Mouse (Mus musculus) liver, embryonic 14 days (tissue): ENCODE measurements around the gene Gm28047. TPM values are rescaled to one million over a fixed set of nuclear protein-coding genes. Genes with fewer than 3 reads are reported as not detected.

Source experiments
- polyA plus RNA-seq: library from polyadenylated mRNA; depleted of rRNA; stranded (reverse); fragments of >200 nt; gene quantifications from 2 replicates; pipeline ENCODE4 v1.2.3, GENCODE M21; 2012; rRNA removed

Gene Gm28047
- not detected in 2 replicates for polyA plus RNA-seq

GRCm38 (mm10) chr15:102624970-102625686, at the start of gene Gm28047, which contains the start of gene Atf7:
Gene Gm28047, minus strand, starts transcription at chr15:102625067.
Gene Atf7, minus strand, starts transcription at chr15:102625464.

GRCm38 (mm10) chr15:102672215-102673071, 47.6 kb upstream of the Gm28047 start, which contains the start of gene Atp5g2:
Gene Atp5g2, minus strand, starts transcription at chr15:102672352.

GRCm38 (mm10) chr15:102524892-102525485, 99.9 kb downstream of the Gm28047 start, which contains the start of gene Npff:
Gene Npff, minus strand, starts transcription at chr15:102524942.

GRCm38 (mm10) chr15:102517976-102518858, 106.7 kb downstream of the Gm28047 start, which contains the start of gene Tarbp2:
Gene Tarbp2, plus strand, starts transcription at chr15:102518192.

GRCm38 (mm10) chr15:102516728-102517404, 108.0 kb downstream of the Gm28047 start, which contains the start of gene Map3k12:
Gene Map3k12, minus strand, starts transcription at chr15:102517064.

GRCm38 (mm10) chr15:102503447-102503846, 121.4 kb downstream of the Gm28047 start, which contains the start of gene Gm10337:
Gene Gm10337, plus strand, starts transcription at chr15:102503722.

Other genes starting within 250 kb of the Gm28047 start
- 10.2 and 11.4 TPM in 2 replicates for gene Sp1, start 218.9 kb downstream of the Gm28047 start, polyA plus RNA-seq
- 0.08 and 0.09 TPM in 2 replicates for gene Amhr2, start 179.7 kb downstream of the Gm28047 start, polyA plus RNA-seq
- 72.5 and 88.4 TPM in 2 replicates for gene Prr13, start 166.0 kb downstream of the Gm28047 start, polyA plus RNA-seq
- 197 and 256 TPM in 2 replicates for gene Pcbp2, start 154.5 kb downstream of the Gm28047 start, polyA plus RNA-seq
- not detected in 2 replicates for gene Gm10337, start 121.3 kb downstream of the Gm28047 start, polyA plus RNA-seq
- gene Map3k12, start 108.0 kb downstream of the Gm28047 start, polyA plus RNA-seq, result 0.95 and 1.3 TPM in 2 replicates
- gene Tarbp2, start 106.9 kb downstream of the Gm28047 start, polyA plus RNA-seq, result 36.1 and 41.9 TPM in 2 replicates
- 1.1 and 1.6 TPM in 2 replicates for gene Npff, start 100.1 kb downstream of the Gm28047 start, polyA plus RNA-seq
- 11.8 and 12.5 TPM in 2 replicates for gene Atf7, start 397 bp upstream of the Gm28047 start, polyA plus RNA-seq
- gene Atp5g2, start 47.3 kb upstream of the Gm28047 start, polyA plus RNA-seq, result 216 and 238 TPM in 2 replicates
- gene Calcoco1, start 97.1 kb upstream of the Gm28047 start, polyA plus RNA-seq, result 5.4 and 6.1 TPM in 2 replicates